Mouse (Mus musculus) hindbrain, embryonic 15.5 days (tissue): ENCODE measurements around the gene Anks1b. TPM values are rescaled to one million over a fixed set of nuclear protein-coding genes. Genes with fewer than 3 reads are reported as not detected.

Experiments
- ATAC-seq: fragments of 200-750 bp; cut with Nextera tagmentation; 2 replicates; pipeline ENCODE4 v1.8.0; 2017; ENCODE audit warnings: low read depth, moderate number of reproducible peaks, moderate TSS enrichment; ENCODE audit not compliant: low FRiP score
- H3K27ac ChIP-seq: fragments of 300-500 bp; sonication (generic); replicated peaks from 2 replicates; pipeline ENCODE4 v1.5.1; 2015; ENCODE audit warnings: mild to moderate bottlenecking, inconsistent platforms
- H3K27me3 ChIP-seq: fragments of 300-500 bp; sonication (generic); 2 replicates; pipeline ENCODE4 v1.6.1; 2015; ENCODE audit warnings: control low read depth, inconsistent platforms
- H3K36me3 ChIP-seq: fragments of 300-500 bp; sonication (generic); 2 replicates; pipeline ENCODE4 v1.6.1; 2015; ENCODE audit warnings: control low read depth, inconsistent platforms
- H3K4me1 ChIP-seq: fragments of 300-500 bp; sonication (generic); replicated peaks from 2 replicates; pipeline ENCODE4 v1.6.1; 2015; ENCODE audit warnings: control low read depth, inconsistent platforms
- H3K4me2 ChIP-seq: fragments of 300-500 bp; sonication (generic); 2 replicates; pipeline ENCODE4 v1.6.1; 2015; ENCODE audit warnings: moderate library complexity, mild to moderate bottlenecking, inconsistent platforms
- H3K4me3 ChIP-seq: fragments of 300-500 bp; sonication (generic); 2 replicates; pipeline ENCODE4 v1.5.1; 2015; ENCODE audit warnings: mild to moderate bottlenecking, inconsistent platforms
- H3K9ac ChIP-seq: fragments of 300-500 bp; sonication (generic); 2 replicates; pipeline ENCODE4 v1.6.1; 2015; ENCODE audit warnings: inconsistent platforms
- H3K9me3 ChIP-seq: fragments of 300-500 bp; sonication (generic); 2 replicates; pipeline ENCODE4 v1.6.1; 2016; ENCODE audit warnings: control low read depth, inconsistent platforms
- WGBS: fragments of 180-500 bp; shearing (Covaris S2); methylation state at CpG from one replicate; pipeline ENCODE4 v1.1.7; 2015; 5-methylcytosine and 5-hydroxymethylcytosine counted together
- polyA plus RNA-seq: library from polyadenylated mRNA; unstranded; fragments of >200 nt; fragmentation: Nextera tagmentation; extraction: Ambion mirVana; gene quantifications from 2 replicates; pipeline ENCODE4 v1.2.1, GENCODE M21; 2015

Gene Anks1b
- polyA plus RNA-seq, 1 experiment from 2014 or later: 85.2 TPM

GRCm38 (mm10) chr10:90814412-90814811, 941.1 kb downstream of the Anks1b start:
- H3K4me2 ChIP-seq: no peak overlapping the region
- no peak overlapping the region for H3K4me3 ChIP-seq
- H3K36me3 ChIP-seq: no peaks in the 10 kb centered on the region
- no peaks in the 10 kb centered on the region for H3K9me3 ChIP-seq
- ATAC-seq: peak; percentile 76
- peak overlapping the region; percentile 40; the same call in 1 of the 2 replicates for H3K27ac ChIP-seq
- no peak overlapping the region for H3K9ac ChIP-seq
- 36% methylated on average over 6 of the region's 6 CpGs for WGBS
- no peaks in the 10 kb centered on the region for H3K27me3 ChIP-seq
- peaks cover 41% of the 10 kb centered on the region for H3K4me1 ChIP-seq

GRCm38 (mm10) chr10:90818246-90818937, 945.1 kb downstream of the Anks1b start:
- H3K4me2 ChIP-seq: peak overlapping the region; percentile 8; the same call in 1 of the 2 replicates
- no peaks in the 10 kb centered on the region for H3K27me3 ChIP-seq
- H3K9ac ChIP-seq: no peak overlapping the region
- H3K4me1 ChIP-seq: peaks cover 23% of the 10 kb centered on the region
- WGBS: 25% methylated on average over 10 of the region's 10 CpGs
- ATAC-seq: peak; percentile 46; the same call in 1 of the 2 replicates
- no peak overlapping the region for H3K4me3 ChIP-seq
- H3K27ac ChIP-seq: peak overlapping the region; percentile 12; the same call in 1 of the 2 replicates
- no peaks in the 10 kb centered on the region for H3K9me3 ChIP-seq
- H3K36me3 ChIP-seq: no peaks in the 10 kb centered on the region

GRCm38 (mm10) chr10:90823438-90823837, 950.1 kb downstream of the Anks1b start:
- H3K4me1 ChIP-seq: peaks cover 24% of the 10 kb centered on the region
- 23% methylated on average over 4 of the region's 4 CpGs for WGBS
- no peaks in the 10 kb centered on the region for H3K27me3 ChIP-seq
- no peaks in the 10 kb centered on the region for H3K36me3 ChIP-seq
- H3K4me2 ChIP-seq: no peak overlapping the region
- H3K27ac ChIP-seq: no peak overlapping the region
- H3K9ac ChIP-seq: no peak overlapping the region
- H3K4me3 ChIP-seq: no peak overlapping the region
- no peak for ATAC-seq
- H3K9me3 ChIP-seq: no peaks in the 10 kb centered on the region

- no peak for ATAC-seq
- WGBS: 74% methylated on average over 2 of the region's 2 CpGs
- no peak overlapping the region for H3K4me3 ChIP-seq
- no peaks in the 10 kb centered on the region for H3K9me3 ChIP-seq
- no peaks in the 10 kb centered on the region for H3K27me3 ChIP-seq
- no peak overlapping the region for H3K27ac ChIP-seq
- H3K9ac ChIP-seq: no peak overlapping the region
- no peak overlapping the region for H3K4me2 ChIP-seq
- H3K36me3 ChIP-seq: no peaks in the 10 kb centered on the region
- peaks cover 23% of the 10 kb centered on the region for H3K4me1 ChIP-seq
These were observed 951.4 kb downstream of the Anks1b start for GRCm38 (mm10) chr10:90824692-90825091.

GRCm38 (mm10) chr10:90826939-90827338, 953.6 kb downstream of the Anks1b start:
- 29% methylated on average over 4 of the region's 4 CpGs for WGBS
- no peak overlapping the region for H3K9ac ChIP-seq
- H3K4me2 ChIP-seq: no peak overlapping the region
- no peaks in the 10 kb centered on the region for H3K27me3 ChIP-seq
- H3K36me3 ChIP-seq: no peaks in the 10 kb centered on the region
- ATAC-seq: no peak
- H3K27ac ChIP-seq: no peak overlapping the region
- peaks cover 41% of the 10 kb centered on the region for H3K4me1 ChIP-seq
- no peaks in the 10 kb centered on the region for H3K9me3 ChIP-seq
- H3K4me3 ChIP-seq: no peak overlapping the region

GRCm38 (mm10) chr10:90828581-90829393, 955.5 kb downstream of the Anks1b start:
- under 1% methylated on average over 56 of the region's 73 CpGs for WGBS
- Histone ChIP-seq H3K9me3 (no peaks in the 10 kb centered on the region), H3K4me2 (peak overlapping the region; percentile 81), H3K4me3 (peak overlapping the region; percentile 72), H3K27me3 (no peaks in the 10 kb centered on the region), H3K36me3 (no peaks in the 10 kb centered on the region), H3K27ac (peak overlapping the region; percentile 93), H3K9ac (peak overlapping the region; percentile 70), H3K4me1 (peaks cover 51% of the 10 kb centered on the region)
- ATAC-seq: peak; percentile 85

- ATAC-seq: peak; percentile 88
- 1% methylated on average over 40 of the region's 76 CpGs for WGBS
These were observed 956.3 kb downstream of the Anks1b start for GRCm38 (mm10) chr10:90829394-90830267.

GRCm38 (mm10) chr10:90830268-90830585, 956.9 kb downstream of the Anks1b start:
- no peaks in the 10 kb centered on the region for H3K9me3 ChIP-seq
- no peaks in the 10 kb centered on the region for H3K27me3 ChIP-seq
- H3K27ac ChIP-seq: peak overlapping the region; percentile 93
- H3K4me2 ChIP-seq: peak overlapping the region; percentile 81
- H3K4me3 ChIP-seq: peak overlapping the region; percentile 72
- H3K4me1 ChIP-seq: peaks cover 51% of the 10 kb centered on the region
- ATAC-seq: no peak
- whole genome bisulfite sequencing: 2% methylated on average over 11 of the region's 11 CpGs
- no peaks in the 10 kb centered on the region for H3K36me3 ChIP-seq
- H3K9ac ChIP-seq: peak overlapping the region; percentile 70

More at GRCm38 (mm10) chr10:90829394-90830267, 956.3 kb downstream of the Anks1b start:
- Histone ChIP-seq H3K27me3 (no peaks in the 10 kb centered on the region), H3K9me3 (no peaks in the 10 kb centered on the region), H3K4me3 (peak overlapping the region; percentile 72), H3K36me3 (no peaks in the 10 kb centered on the region), H3K9ac (peak overlapping the region; percentile 70), H3K4me1 (peaks cover 51% of the 10 kb centered on the region), H3K27ac (peak overlapping the region; percentile 93), H3K4me2 (peak overlapping the region; percentile 81)

- Histone ChIP-seq H3K36me3 (no peaks in the 10 kb centered on the region), H3K4me3 (peak overlapping the region; percentile 72), H3K27me3 (no peaks in the 10 kb centered on the region), H3K9me3 (no peaks in the 10 kb centered on the region), H3K4me1 (peaks cover 51% of the 10 kb centered on the region), H3K4me2 (peak overlapping the region; percentile 81), H3K27ac (peak overlapping the region; percentile 93), H3K9ac (peak overlapping the region; percentile 70)
- ATAC-seq: 0 out of 2 replicates have a peak, but pooled peaks have one; percentile 3
- 2% methylated on average over 21 of the region's 21 CpGs for WGBS
These were observed 957.4 kb downstream of the Anks1b start for GRCm38 (mm10) chr10:90830591-90831287.

GRCm38 (mm10) chr10:90831288-90831626, 957.9 kb downstream of the Anks1b start:
- H3K27ac ChIP-seq: peak overlapping the region; percentile 93
- peak overlapping the region; percentile 81 for H3K4me2 ChIP-seq
- peak overlapping the region; percentile 72 for H3K4me3 ChIP-seq
- ATAC-seq: 0 out of 2 replicates have a peak, but pooled peaks have one; percentile 1
- H3K27me3 ChIP-seq: no peaks in the 10 kb centered on the region
- no peaks in the 10 kb centered on the region for H3K9me3 ChIP-seq
- WGBS: 3% methylated on average over 2 of the region's 2 CpGs
- no peaks in the 10 kb centered on the region for H3K36me3 ChIP-seq
- H3K9ac ChIP-seq: peak overlapping the region; percentile 70
- H3K4me1 ChIP-seq: peaks cover 51% of the 10 kb centered on the region

GRCm38 (mm10) chr10:90834306-90834705, 961.0 kb downstream of the Anks1b start:
- WGBS: 47% methylated on average over 5 of the region's 5 CpGs
- ATAC-seq: no peak
- no peak overlapping the region for H3K4me2 ChIP-seq
- no peak overlapping the region for H3K4me3 ChIP-seq
- H3K27me3 ChIP-seq: no peaks in the 10 kb centered on the region
- H3K36me3 ChIP-seq: no peaks in the 10 kb centered on the region
- no peak overlapping the region for H3K27ac ChIP-seq
- no peak overlapping the region for H3K9ac ChIP-seq
- H3K9me3 ChIP-seq: no peaks in the 10 kb centered on the region
- H3K4me1 ChIP-seq: peaks cover 28% of the 10 kb centered on the region
